Mouse (Mus musculus) left cerebral cortex, adult 9 months (tissue): ENCODE results near the gene Mturn.

ENCODE experiments used
- DNase-seq, 2 experiments: peaks; one replicate each; pipeline ENCODE4 v3.0.0; 2022; ENCODE audit warnings: low spot score in 2 of 2

The Mturn gene

GRCm38 (mm10) chr6:54680891-54681745 is at the start of gene Mturn:
Gene Mturn (plus strand): TSS chr6:54681624.
- DNase-seq: peak; percentile 83 to 95

DNA sequence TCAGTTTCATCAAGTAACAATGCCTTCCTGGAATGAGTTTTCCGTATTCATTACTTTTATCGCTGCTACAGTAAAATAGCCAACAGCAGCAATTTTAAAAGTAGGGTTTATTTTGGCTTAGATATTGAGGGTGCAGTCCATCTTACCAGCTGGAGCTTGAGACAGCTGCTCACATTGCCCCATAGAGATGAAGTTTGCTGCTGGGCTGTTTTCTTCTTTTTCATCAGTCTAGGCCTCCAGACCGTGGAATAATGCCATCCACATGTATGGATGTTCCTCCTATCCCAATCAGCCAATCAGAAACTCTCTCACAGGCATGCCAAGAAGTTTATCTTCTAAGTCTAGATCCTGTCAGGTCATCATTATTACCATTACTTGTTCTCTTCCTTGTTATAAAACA is 41.5 kb upstream of the Mturn start:
- no peak for DNase-seq

- peak in 1 of 2 experiments; percentile 43 for DNase-seq
Measured at GRCm38 (mm10) chr6:54641953-54642352, 39.5 kb upstream of the Mturn start.

DNA sequence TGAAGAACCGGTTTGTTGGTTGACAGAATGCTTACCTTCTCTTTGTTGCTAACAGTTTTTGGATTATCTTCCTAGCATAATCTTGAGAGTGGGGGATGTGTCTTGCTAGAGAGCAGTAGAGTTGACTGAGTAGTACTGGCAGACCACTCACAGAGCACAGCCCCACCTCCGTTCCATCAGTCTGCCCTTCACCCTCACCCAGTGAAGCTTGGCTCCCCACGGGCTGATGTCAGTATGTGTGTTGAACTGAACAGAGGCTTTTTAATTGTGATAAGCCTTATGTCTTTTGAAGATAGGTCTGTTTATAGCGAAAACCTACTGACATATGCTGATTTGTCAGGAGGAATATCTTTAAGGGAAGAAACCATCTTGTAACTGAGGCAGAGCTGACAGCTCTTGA is 38.2 kb upstream of the Mturn start:
- DNase-seq: no peak

GRCm38 (mm10) chr6:54655471-54656095 is 25.8 kb upstream of the Mturn start:
- no peak for DNase-seq

- no peak for DNase-seq
Measured at GRCm38 (mm10) chr6:54657861-54658260, 23.6 kb upstream of the Mturn start.

DNA sequence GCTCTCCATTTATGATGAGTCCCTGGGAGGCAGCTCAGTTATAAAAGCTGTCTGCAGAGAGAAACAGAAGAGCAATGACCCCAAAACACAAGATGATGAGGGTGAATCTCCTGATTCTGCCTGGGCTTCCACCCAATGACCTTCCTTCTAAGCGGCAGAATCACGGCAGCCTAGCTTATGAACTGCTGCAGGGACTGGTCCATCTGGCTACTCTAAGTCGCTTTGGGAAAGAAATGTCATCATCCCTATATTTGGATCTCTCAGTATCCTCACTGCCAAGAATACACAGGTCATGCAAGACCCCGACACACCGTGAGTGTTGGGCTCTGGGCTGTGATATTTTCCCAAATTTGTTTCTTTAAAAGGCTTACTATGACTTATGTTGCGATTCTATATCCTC is 11.6 kb upstream of the Mturn start:
- no peak for DNase-seq

DNA sequence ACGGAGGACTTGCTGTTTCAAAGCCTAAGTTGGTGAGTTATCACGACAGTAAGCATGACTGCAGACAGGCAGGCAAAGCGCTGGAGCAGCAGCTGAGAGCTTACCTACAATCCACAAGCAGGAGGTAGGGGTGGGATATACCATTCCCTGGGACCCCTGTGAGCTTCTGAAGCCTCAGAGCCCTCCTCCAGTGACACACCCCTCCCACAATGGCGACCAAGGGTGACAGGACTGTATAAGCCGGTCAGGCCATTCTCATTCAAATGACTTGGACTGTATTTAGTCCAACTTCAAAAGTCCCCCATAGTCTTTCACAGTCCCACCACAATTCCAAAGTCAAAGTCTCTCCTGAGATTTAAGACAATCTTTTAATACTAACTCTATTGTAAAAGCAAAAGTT is 8.5 kb upstream of the Mturn start:
- DNase-seq: no peak

DNA sequence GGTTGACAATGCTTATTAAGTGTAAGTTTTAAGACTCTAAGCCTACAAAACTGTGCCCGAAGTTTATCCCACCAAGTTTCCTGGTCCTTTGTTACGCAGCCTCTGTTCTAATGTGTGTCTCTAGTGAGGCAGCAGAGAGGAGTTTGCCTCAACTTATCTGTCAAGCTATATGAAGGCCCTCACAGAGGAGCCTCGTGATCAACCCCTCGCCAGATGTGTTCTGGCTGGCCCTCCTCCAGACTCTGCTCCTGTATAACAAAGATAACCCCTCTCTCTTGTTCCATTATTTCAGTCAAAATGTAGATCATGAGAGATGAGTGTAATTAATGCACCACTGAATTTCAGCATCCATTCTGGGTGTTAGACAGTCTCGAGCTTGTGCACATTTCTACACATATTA is 1.7 kb upstream of the Mturn start:
- DNase-seq: no peak

DNA sequence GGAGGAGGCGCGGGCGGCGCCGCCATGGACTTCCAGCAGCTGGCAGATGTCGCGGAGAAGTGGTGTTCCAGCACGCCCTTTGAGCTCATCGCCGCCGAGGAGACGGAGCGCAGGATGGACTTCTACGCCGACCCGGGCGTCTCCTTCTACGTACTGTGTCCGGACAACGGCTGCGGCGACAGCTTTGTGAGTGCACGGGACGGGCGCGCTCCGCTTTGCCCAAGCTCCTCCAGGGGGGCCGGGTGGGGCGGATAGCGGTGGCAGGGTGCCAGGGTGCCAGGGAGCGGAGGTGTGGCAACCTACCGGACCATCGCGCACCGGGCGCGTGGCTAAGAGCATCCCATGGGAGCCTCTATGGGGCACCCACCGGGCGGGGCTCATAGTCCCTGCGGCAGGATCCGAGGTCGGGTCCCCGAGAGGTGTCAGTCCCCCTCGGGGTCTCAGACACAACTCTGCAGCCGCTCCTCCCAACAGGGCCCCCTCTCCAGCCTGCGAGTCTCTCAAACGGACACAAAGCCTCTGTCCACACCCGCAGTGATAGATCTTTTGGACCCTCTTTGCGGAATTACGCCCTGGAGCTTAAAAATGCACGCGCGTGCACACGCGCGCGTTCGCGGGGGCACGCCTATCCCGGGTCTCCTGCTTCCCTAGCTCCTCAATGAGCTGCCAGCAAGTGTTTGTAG is 463 bp downstream of the Mturn start:
- peak in 1 of 2 experiments; percentile 33 for DNase-seq

DNA sequence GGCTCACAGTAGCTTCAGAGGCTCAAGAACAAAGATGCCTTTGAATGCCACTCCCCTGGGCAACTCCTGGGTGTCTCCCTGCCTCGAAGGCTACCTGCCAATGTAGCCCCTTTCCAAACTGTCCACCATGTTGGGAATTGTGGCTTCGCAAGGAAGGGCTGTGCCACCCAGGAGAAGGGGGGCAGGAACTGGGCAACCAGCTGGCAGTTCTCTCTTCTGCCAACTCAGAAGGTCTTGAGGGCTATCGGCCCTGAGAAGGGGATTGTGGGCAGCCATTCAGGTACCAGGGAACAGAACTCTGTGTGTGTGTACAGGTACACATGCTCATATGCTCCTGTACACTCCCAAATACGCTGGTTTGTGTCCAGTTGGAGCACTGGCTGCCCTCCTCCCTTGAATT is 2.7 kb downstream of the Mturn start:
- no peak for DNase-seq

DNA sequence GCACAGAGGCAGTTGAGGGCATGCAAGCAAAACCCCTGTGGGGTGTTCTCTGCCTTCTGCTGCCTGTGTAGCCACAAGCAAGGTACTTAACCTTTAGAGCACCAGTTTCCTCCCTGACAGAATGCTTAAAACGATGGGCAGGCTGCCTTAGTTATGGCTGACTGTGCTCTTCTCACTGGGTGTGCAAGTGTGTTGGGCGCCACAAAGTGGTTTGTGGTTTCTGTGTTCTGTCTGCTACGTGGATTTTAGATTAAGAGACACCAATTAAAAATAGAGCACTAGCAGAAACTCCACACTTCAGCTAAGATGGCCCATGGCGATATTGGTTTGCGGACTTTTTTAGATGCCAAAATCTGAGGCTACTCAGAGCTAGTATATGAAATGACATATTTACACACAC is 3.7 kb downstream of the Mturn start:
- DNase-seq: no peak

GRCm38 (mm10) chr6:54685716-54686395 is 4.4 kb downstream of the Mturn start:
- no peak for DNase-seq

GRCm38 (mm10) chr6:54686946-54687737 is 5.7 kb downstream of the Mturn start:
- DNase-seq: no peak

- no peak for DNase-seq
Measured at GRCm38 (mm10) chr6:54688467-54689323, 7.3 kb downstream of the Mturn start.

- no peak for DNase-seq
Measured at GRCm38 (mm10) chr6:54689686-54690085, 8.3 kb downstream of the Mturn start.

DNA sequence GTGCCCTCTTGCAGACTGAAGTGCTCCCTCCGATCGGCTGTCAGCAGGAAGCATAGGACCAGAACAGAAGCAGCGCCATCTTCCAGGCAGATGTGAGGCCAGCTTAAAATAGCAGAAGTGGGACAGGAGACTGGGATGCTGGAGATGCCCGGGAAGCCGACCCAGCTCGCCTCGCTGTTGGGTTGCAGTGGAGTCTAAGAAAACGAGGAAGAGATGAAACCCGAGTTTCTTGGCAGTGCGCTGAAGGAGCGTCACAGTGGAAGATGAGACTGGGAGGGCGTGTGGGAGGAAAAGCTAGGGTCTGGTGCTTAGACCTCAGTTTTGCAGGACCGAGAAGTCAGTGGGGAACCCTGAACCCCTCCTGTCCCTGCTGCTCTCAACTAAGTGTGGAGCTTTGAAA is 9.4 kb downstream of the Mturn start:
- no peak for DNase-seq

DNA sequence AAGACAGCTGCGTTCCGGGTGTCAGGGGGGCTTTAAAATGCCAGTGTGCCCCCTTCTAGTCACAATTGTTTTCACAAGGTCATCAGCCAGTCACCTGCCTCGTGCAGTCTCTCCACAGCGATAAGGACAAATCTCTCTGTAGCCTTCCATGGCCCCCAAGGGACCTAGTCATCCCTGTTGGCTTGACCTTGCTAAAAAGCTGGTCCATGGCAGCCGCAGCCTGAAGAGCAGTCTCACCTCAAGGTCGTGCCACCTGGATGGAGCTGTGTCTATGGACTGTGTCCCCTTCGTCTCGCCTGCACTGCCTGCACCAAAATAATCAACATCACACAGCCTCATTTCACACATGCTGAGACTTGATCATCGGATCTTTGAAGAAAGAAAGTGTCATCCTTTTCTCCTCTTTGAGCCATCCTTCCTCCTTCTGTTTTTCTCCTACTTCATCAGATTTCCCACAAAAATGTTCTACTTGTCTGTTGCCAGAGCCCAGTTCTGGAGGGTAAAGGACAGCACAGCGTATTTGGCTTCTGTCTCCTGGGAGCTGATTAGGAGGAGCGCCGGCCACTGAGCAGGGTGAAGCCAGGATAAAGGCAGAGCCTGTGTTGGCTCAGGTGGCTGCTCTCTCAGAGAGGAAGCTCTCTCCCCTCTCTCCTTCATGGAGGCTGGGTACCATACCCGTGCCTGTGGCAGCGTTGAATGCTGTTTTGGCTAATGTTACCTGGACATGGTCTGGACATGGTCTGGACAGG is 10.1 kb downstream of the Mturn start:
- no peak for DNase-seq

DNA sequence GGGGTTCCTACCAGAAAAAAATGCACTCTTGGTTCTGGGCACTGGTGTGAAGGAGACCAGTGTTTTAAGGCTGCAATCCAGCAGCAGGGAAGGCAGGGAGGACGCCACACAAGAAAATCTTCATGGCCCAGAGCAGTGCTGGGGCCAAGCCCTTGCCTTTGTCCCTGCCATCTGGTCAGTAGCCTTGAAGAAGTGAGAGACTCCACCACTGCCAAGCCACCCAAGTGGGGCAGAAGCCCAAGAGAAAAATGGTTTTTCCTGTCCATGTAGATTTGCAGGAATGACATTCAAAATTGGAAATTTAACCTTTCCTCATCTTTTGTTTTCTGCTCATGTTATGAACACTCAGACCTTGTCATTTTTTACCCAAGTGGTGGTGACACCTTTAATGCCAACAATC is 10.8 kb downstream of the Mturn start:
- no peak for DNase-seq

DNA sequence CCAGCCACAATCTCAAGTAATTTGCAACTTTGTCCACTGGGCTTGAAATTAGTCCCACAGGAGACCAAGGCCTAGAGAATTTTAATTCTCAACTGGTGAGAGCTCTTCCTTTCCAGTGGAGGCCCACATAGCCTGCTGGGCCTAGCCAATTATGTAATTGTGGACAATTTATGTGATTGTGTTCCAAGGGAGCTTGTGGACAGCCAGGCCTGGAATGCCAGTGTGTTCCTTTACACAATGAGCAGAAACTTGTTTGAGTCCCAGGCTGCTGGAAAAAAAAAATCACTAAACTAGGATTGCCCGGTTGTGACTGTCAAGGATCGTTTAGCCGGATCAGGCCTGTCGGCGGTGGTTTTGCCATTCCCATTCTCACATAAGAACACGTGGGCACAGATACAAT is 11.9 kb downstream of the Mturn start:
- DNase-seq: no peak
